Mouse (Mus musculus) layer of hippocampus, adult 9-10 months (tissue): ENCODE measurements around the gene Olfr270.
A peak's percentile ranks its signal among the peaks of the same experiment; 100 is the strongest.

Experiments used
- DNase-seq: peaks from one replicate; pipeline ENCODE4 v3.0.0; 2022; ENCODE audit warnings: low spot score

Olfr270 gene

DNA sequence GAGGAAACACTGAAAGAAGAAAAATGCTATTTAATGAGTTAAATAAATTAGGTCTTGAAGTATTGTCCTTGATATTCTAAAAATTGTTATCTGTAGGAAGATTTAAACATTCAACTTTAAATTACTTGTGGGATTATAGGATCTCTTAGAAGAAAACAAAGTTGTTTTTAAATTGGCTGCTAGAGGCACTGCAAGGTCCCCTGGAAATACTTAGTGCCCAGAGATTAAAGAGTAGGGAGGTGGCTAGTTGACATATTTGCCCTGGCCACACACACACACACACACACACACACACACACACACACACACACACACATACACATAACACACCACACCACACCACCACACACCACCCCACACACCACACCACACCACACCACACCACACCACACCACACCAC is at the start of gene Olfr270:
Gene Olfr270 (plus strand): TSS at position 301 of the 400 bp plus-strand sequence.
- DNase-seq, result no peak

- no peak for DNase-seq
Measured at GRCm38 (mm10) chr4:52916659-52917310, 47.6 kb upstream of the Olfr270 start.

DNA sequence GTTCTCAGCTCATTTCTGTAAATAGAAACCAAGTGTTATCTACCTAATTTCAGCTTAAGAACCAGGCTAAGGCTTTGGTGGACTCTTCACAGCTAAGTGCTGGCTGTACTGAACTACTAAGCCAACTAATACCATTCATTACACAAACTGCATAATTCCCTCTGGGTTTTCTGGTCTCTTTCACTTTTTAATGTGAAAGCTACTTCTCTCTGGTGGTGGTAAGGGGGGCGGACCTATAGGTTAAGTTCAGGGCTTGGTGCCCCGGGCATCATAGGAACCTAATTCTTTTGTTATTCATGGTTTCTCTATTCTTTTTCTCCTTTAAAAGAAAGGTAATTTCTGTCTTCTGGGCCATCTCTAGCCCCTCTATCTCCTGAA is 47.0 kb upstream of the Olfr270 start:
- DNase-seq, result no peak

DNA sequence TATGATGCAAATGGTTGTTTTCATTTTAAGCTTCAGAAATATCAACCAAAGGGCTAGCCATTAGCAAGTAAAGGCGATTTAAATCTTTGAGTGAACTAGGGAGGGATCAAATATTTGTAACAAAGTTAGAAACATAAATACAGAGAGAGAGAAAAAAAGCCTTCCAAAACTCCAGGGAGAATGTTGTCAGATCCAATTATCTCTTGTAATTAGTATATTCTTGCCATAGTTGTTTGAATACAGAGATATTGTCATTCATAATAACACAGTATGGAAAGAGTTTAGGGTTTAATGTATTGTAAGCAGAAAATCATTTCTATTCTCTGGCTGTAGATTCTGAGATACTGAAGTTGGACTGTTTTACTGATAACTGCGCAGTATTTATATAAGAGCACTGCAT is 45.3 kb upstream of the Olfr270 start, which contains the start of gene Olfr272:
Gene Olfr272 (minus strand): TSS at position 101 of the 400 bp plus-strand sequence.
- no peak for DNase-seq

DNA sequence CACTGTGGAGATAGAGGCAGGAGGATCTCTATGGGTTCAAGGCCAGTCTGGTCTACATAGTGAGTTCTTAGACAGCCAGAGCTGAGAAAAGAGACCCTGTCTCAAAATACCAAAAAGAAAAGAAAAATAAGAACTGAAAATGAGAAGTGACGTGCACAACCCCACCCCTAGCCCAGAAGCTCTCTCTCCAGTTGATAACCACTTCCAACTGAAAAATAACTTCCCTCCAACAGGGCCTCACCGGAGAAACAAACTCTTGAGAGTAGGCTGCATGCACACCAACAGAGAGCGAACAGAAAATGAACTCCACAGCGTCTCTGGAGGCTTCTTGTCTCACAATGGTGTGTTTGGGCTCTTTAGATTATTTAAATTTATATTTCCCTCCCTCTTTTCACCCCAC is 33.9 kb upstream of the Olfr270 start:
- no peak for DNase-seq

DNA sequence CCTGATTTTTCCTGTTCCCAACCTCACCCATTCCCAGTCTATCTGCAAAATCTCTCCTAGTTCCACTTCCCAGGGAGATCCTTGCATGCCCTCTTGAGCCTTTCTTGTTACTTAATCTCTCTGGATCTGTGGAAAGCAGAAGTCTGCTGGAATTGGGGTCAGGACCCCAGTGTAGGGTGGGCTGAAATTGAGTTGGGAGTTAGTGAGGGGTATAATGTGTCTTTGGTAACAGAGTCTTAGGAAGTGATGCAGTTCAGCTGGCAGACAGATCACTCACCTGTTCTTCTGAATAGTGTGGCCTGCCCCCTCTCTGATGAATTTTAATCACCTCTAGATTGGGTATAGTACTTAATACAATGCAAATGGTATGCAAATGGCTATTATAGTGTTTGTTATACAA is 17.7 kb upstream of the Olfr270 start:
- no peak for DNase-seq

GRCm38 (mm10) chr4:52949005-52949404 is 15.3 kb upstream of the Olfr270 start:
- DNase-seq, result no peak

DNA sequence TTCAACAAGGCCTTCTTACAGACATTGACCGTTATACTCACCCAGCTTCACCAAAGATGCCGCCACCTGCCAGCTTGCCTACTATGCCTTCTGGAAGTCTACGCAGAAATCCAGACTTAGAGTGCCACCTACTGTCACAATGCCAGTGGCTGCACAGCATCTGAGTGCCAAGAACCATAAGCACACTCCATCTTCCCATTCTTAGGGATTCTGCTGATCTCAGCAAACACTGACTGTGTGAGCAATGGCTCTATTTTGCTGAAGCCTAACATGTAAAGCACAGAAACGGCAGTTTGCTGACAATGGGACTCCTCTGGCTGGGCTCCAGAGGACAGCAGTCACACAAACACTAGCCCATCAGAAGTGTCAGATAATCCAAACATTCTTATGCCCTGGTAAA is 5.7 kb upstream of the Olfr270 start:
- DNase-seq, result peak; percentile 37

- DNase-seq, result peak; percentile 2
Measured at GRCm38 (mm10) chr4:52985216-52985615, 20.9 kb downstream of the Olfr270 start.

GRCm38 (mm10) chr4:52986266-52986665 is 21.9 kb downstream of the Olfr270 start:
- DNase-seq, result no peak

GRCm38 (mm10) chr4:52989248-52989647 is 24.9 kb downstream of the Olfr270 start, which contains the start of gene Nipsnap3a:
Gene Nipsnap3a (plus strand): TSS chr4:52989272.
- no peak for DNase-seq

- DNase-seq, result no peak
Measured at GRCm38 (mm10) chr4:52999449-52999848, 35.1 kb downstream of the Olfr270 start.

GRCm38 (mm10) chr4:53000154-53000553 is 35.8 kb downstream of the Olfr270 start:
- no peak for DNase-seq

GRCm38 (mm10) chr4:53009183-53009582 is 44.8 kb downstream of the Olfr270 start:
- no peak for DNase-seq

GRCm38 (mm10) chr4:53009871-53010270 is 45.5 kb downstream of the Olfr270 start:
- DNase-seq, result no peak

GRCm38 (mm10) chr4:53011732-53012361 is 47.5 kb downstream of the Olfr270 start, which contains the start of gene Nipsnap3b:
Gene Nipsnap3b (plus strand): TSS chr4:53011880.
- DNase-seq, result peak; percentile 85

DNA sequence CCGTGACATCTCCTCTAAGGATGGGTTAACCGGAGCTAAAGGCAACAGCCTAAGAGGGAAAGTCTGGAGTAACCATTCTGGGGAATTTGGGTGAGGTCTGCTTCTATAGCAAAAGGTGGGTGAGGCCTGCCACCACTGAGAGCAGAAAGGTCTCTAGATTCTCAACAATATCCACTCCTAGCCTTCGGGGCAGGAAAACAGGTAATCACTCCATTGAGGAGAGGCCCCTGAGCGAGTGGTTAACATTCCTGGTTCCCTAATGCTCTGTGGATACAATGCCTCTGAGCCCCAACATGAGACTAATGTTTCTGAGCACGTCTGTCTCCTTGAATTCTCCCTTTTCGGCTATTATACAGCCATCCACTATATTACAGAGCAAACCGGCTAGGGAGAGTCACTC is 50.1 kb downstream of the Olfr270 start:
- no peak for DNase-seq

DNA sequence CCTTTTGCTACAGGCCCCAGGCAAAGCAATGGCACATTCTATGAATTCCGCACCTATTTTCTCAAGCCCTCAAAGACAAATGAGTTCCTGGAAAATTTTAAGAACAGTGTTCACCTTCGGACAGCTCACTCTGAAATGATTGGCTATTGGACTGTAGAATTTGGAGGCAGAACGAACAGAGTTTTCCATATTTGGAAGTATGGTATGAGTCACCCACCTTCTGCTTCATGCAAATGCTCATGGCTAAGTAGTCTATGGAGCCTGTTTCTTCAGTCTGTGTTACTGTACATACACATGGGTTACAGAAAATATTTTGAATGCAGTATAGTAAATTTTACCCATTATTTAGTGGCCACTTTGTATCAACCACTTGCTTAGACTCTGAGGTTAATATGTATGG is 50.7 kb downstream of the Olfr270 start:
- DNase-seq, result no peak

DNA sequence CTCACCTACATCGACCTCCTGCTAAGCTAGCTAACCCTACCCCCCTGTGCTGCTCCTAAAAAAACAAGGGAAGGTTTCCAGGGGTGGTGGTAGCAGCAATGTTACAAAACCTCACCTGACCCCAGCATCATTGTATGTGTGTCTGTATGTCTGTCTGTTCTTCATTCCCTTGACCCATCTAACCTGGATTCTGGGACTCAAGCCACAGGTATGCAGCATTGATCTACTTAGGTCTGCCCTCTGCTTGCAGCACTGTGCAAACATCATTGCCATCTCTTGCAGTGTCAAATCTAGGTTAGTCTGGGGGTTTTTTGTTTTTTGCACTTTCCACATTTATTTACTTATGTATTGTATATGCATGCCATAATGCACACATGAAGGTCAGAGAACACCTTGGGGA is 54.0 kb downstream of the Olfr270 start:
- DNase-seq, result no peak
